Mouse (Mus musculus): Measurements from ENCODE around the gene Ell. TPM values are rescaled to one million over a fixed set of nuclear protein-coding genes. Genes with fewer than 3 reads are reported as not detected.

Ell gene
- polyA plus RNA-seq, 1 experiment from 2014 or later = 18.0 TPM

GRCm38 (mm10) chr8:70631436-70631835 is 92.2 kb downstream of the Ell start:
- peaks cover 21% of the 10 kb centered on the region for H3K4me1 ChIP-seq (replicated peaks)
- 19% methylated on average over 24 of the region's 24 CpGs for WGBS
- no peaks in the 10 kb centered on the region for H3K36me3 ChIP-seq
- no peaks in the 10 kb centered on the region for H3K9me3 ChIP-seq
- no peak overlapping the region for H3K4me3 ChIP-seq (replicated peaks)
- peaks cover 16% of the 10 kb centered on the region for H3K27me3 ChIP-seq
- ATAC-seq = no peak
- no peak overlapping the region for H3K4me2 ChIP-seq (replicated peaks)
- H3K27ac ChIP-seq = no peak overlapping the region
- no peak overlapping the region for H3K9ac ChIP-seq (replicated peaks)

DNA sequence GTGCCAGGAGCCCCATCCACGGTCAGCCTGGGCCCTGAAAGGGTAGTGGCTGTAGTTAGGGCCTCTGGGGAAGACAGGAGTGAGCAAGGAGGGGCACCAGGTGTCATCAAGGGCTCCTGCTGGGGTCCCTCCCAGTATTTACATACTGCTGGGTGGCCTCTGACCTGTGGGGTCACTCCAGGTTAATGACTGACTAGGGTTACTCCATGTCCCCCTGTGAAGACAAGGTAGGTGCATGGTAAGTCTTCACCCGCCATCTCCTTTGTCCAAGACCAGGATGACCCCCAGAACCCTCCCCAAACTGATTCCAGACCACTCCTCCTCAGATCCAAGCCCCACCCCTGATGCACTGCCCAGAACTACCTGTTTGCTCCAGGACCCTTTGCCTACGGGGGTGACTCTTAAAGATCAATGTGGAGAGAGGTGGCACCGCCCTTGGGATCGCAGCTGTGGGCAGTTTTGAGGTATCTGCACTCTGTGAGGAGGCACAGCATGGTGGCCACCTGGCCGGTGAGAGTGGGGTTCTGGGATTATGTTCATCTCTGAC is 93.2 kb downstream of the Ell start, which contains the start of gene Gdf15:
Gdf15 (minus strand) TSS at position 111 of the 547 bp plus-strand sequence.
- WGBS = 79% methylated on average over 6 of the region's 6 CpGs
- H3K27ac ChIP-seq = no peak within 1 kb of the TSS
- ATAC-seq = no peak
- H3K4me1 ChIP-seq (replicated peaks) = peaks cover 30% of the 10 kb centered on the region
- no peaks in the 10 kb centered on the region for H3K36me3 ChIP-seq
- H3K4me2 ChIP-seq (replicated peaks) = no peak within 1 kb of the TSS
- H3K4me3 ChIP-seq (replicated peaks) = no peak within 1 kb of the TSS
- peaks cover 16% of the 10 kb centered on the region for H3K27me3 ChIP-seq
- no peaks in the 10 kb centered on the region for H3K9me3 ChIP-seq
- no peak within 1 kb of the TSS; the same call in 1 of the 2 replicates for H3K9ac ChIP-seq (replicated peaks)

GRCm38 (mm10) chr8:70634066-70634465 is 94.8 kb downstream of the Ell start:
- no peak overlapping the region for H3K4me3 ChIP-seq (replicated peaks)
- no peaks in the 10 kb centered on the region for H3K9me3 ChIP-seq
- ATAC-seq = no peak
- peaks cover 16% of the 10 kb centered on the region for H3K27me3 ChIP-seq
- no peak overlapping the region for H3K9ac ChIP-seq (replicated peaks)
- H3K4me1 ChIP-seq (replicated peaks) = peaks cover 28% of the 10 kb centered on the region
- H3K27ac ChIP-seq = no peak overlapping the region
- 69% methylated on average over 6 of the region's 6 CpGs for WGBS
- H3K4me2 ChIP-seq (replicated peaks) = no peak overlapping the region
- H3K36me3 ChIP-seq = no peaks in the 10 kb centered on the region

- H3K27ac ChIP-seq = no peak overlapping the region
- no peak overlapping the region for H3K4me2 ChIP-seq (replicated peaks)
- no peaks in the 10 kb centered on the region for H3K36me3 ChIP-seq
- no peaks in the 10 kb centered on the region for H3K9me3 ChIP-seq
- no peak overlapping the region for H3K4me3 ChIP-seq (replicated peaks)
- 68% methylated on average over 6 of the region's 6 CpGs for WGBS
- no peak for ATAC-seq
- peaks cover 16% of the 10 kb centered on the region for H3K4me1 ChIP-seq (replicated peaks)
- H3K27me3 ChIP-seq = peaks cover 16% of the 10 kb centered on the region
- no peak overlapping the region for H3K9ac ChIP-seq (replicated peaks)
Observed at GRCm38 (mm10) chr8:70635527-70635926, 96.3 kb downstream of the Ell start.

- H3K9ac ChIP-seq (replicated peaks) = no peak overlapping the region; the same call in 1 of the 2 replicates
- 54% methylated on average over 8 of the region's 8 CpGs for WGBS
- H3K9me3 ChIP-seq = no peaks in the 10 kb centered on the region
- H3K27ac ChIP-seq = no peak overlapping the region
- ATAC-seq = no peak
- peaks cover 4% of the 10 kb centered on the region for H3K27me3 ChIP-seq
- peaks cover 11% of the 10 kb centered on the region for H3K4me1 ChIP-seq (replicated peaks)
- H3K4me2 ChIP-seq (replicated peaks) = no peak overlapping the region
- H3K36me3 ChIP-seq = no peaks in the 10 kb centered on the region
- H3K4me3 ChIP-seq (replicated peaks) = no peak overlapping the region
Observed at GRCm38 (mm10) chr8:70636838-70637237, 97.6 kb downstream of the Ell start.

DNA sequence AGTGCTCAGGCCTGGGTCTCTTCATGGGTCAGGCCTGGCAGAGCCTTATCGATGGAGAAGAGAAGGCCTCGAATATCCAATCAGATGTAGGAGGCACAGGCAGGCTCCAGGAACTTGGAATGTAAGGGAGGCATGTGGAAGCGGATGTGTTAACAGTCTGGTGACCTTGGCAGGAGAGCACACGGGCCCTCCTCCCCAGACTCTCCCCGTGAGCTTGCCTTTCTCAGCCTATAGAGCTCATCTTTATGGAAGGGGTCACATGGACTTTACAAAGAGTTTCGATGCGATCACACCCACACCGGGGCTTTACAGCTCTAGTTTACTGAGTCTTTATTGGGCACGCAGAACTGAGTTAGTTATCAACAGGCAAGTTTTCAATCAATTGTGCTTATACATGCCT is 99.5 kb downstream of the Ell start:
- peaks cover 11% of the 10 kb centered on the region for H3K4me1 ChIP-seq (replicated peaks)
- H3K36me3 ChIP-seq = no peaks in the 10 kb centered on the region
- no peaks in the 10 kb centered on the region for H3K27me3 ChIP-seq
- H3K4me3 ChIP-seq (replicated peaks) = no peak overlapping the region
- no peak for ATAC-seq
- no peak overlapping the region for H3K27ac ChIP-seq
- no peak overlapping the region for H3K9ac ChIP-seq (replicated peaks)
- 77% methylated on average over 9 of the region's 9 CpGs for WGBS
- H3K9me3 ChIP-seq = no peaks in the 10 kb centered on the region
- no peak overlapping the region for H3K4me2 ChIP-seq (replicated peaks)

Other genes with a start within 250 kb of the Ell start
- 50.0 and 54.6 TPM in 2 replicates for gene Ddx49, start 237.0 kb upstream of the Ell start, polyA plus RNA-seq (2015; fragmentation: Nextera tagmentation; extraction: Ambion mirVana)
- 273 and 290 TPM in 2 replicates for gene Cope, start 236.9 kb upstream of the Ell start, polyA plus RNA-seq (2015; fragmentation: Nextera tagmentation; extraction: Ambion mirVana)
- 23.7 and 26.2 TPM in 2 replicates for gene Cers1, start 223.7 kb upstream of the Ell start, polyA plus RNA-seq (2015; fragmentation: Nextera tagmentation; extraction: Ambion mirVana)
- 3.7 and 6.0 TPM in 2 replicates for gene Gdf1, start 209.6 kb upstream of the Ell start, polyA plus RNA-seq (2015; fragmentation: Nextera tagmentation; extraction: Ambion mirVana)
- gene Upf1, start 186.2 kb upstream of the Ell start, polyA plus RNA-seq (2015; fragmentation: Nextera tagmentation; extraction: Ambion mirVana) = 15.5 and 18.1 TPM in 2 replicates
- gene Comp, start 165.9 kb upstream of the Ell start, polyA plus RNA-seq (2015; fragmentation: Nextera tagmentation; extraction: Ambion mirVana) = 0.21 and 0.42 TPM in 2 replicates
- 33.9 and 36.1 TPM in 2 replicates for gene Crtc1, start 99.9 kb upstream of the Ell start, polyA plus RNA-seq (2015; fragmentation: Nextera tagmentation; extraction: Ambion mirVana)
- gene Klhl26, start 62.5 kb upstream of the Ell start, polyA plus RNA-seq (2015; fragmentation: Nextera tagmentation; extraction: Ambion mirVana) = 19.3 and 22.2 TPM in 2 replicates
- 60.6 and 61.5 TPM in 2 replicates for gene Tmem59l, start 52.1 kb upstream of the Ell start, polyA plus RNA-seq (2015; fragmentation: Nextera tagmentation; extraction: Ambion mirVana)
- 0.97 and 1.1 TPM in 2 replicates for gene Crlf1, start 46.3 kb upstream of the Ell start, polyA plus RNA-seq (2015; fragmentation: Nextera tagmentation; extraction: Ambion mirVana)
- 152 and 155 TPM in 2 replicates for gene Rex1bd, start 32.7 kb upstream of the Ell start, polyA plus RNA-seq (2015; fragmentation: Nextera tagmentation; extraction: Ambion mirVana)
- 680 and 755 TPM in 2 replicates for gene Uba52, start 28.7 kb upstream of the Ell start, polyA plus RNA-seq (2015; fragmentation: Nextera tagmentation; extraction: Ambion mirVana)
- 370 and 392 TPM in 2 replicates for gene Fkbp8, start 11.7 kb upstream of the Ell start, polyA plus RNA-seq (2015; fragmentation: Nextera tagmentation; extraction: Ambion mirVana)
- gene Kxd1, start 11.5 kb upstream of the Ell start, polyA plus RNA-seq (2015; fragmentation: Nextera tagmentation; extraction: Ambion mirVana) = 44.5 and 48.1 TPM in 2 replicates
- 119 and 133 TPM in 2 replicates for gene Isyna1, start 54.9 kb downstream of the Ell start, polyA plus RNA-seq (2015; fragmentation: Nextera tagmentation; extraction: Ambion mirVana)
- gene Ssbp4, start 69.4 kb downstream of the Ell start, polyA plus RNA-seq (2015; fragmentation: Nextera tagmentation; extraction: Ambion mirVana) = 123 and 129 TPM in 2 replicates
- gene Lrrc25, start 76.7 kb downstream of the Ell start, polyA plus RNA-seq (2015; fragmentation: Nextera tagmentation; extraction: Ambion mirVana) = 1.1 and 1.2 TPM in 2 replicates
- 0.30 TPM in 1 of 2 replicates, not detected in the other for gene Gdf15, start 93.0 kb downstream of the Ell start, polyA plus RNA-seq (2015; fragmentation: Nextera tagmentation; extraction: Ambion mirVana)
- gene Pgpep1, start 120.9 kb downstream of the Ell start, polyA plus RNA-seq (2015; fragmentation: Nextera tagmentation; extraction: Ambion mirVana) = 87.5 and 99.4 TPM in 2 replicates
- gene Lsm4, start 133.8 kb downstream of the Ell start, polyA plus RNA-seq (2015; fragmentation: Nextera tagmentation; extraction: Ambion mirVana) = 176 and 201 TPM in 2 replicates
- 65.1 and 97.7 TPM in 2 replicates for gene Jund, start 159.5 kb downstream of the Ell start, polyA plus RNA-seq (2015; fragmentation: Nextera tagmentation; extraction: Ambion mirVana)
- 0.07 and 0.08 TPM in 2 replicates for gene Iqcn, start 164.0 kb downstream of the Ell start, polyA plus RNA-seq (2015; fragmentation: Nextera tagmentation; extraction: Ambion mirVana)
- gene Gm3336, start 179.1 kb downstream of the Ell start, polyA plus RNA-seq (2015; fragmentation: Nextera tagmentation; extraction: Ambion mirVana) = not detected in 2 replicates
- gene Pde4c, start 184.3 kb downstream of the Ell start, polyA plus RNA-seq (2015; fragmentation: Nextera tagmentation; extraction: Ambion mirVana) = 0.15 and 0.28 TPM in 2 replicates
- 261 and 275 TPM in 2 replicates for gene Rab3a, start 215.2 kb downstream of the Ell start, polyA plus RNA-seq (2015; fragmentation: Nextera tagmentation; extraction: Ambion mirVana)
- gene Mpv17l2, start 221.5 kb downstream of the Ell start, polyA plus RNA-seq (2015; fragmentation: Nextera tagmentation; extraction: Ambion mirVana) = 36.2 and 38.4 TPM in 2 replicates
- 78.9 and 87.2 TPM in 2 replicates for gene Pik3r2, start 237.3 kb downstream of the Ell start, polyA plus RNA-seq (2015; fragmentation: Nextera tagmentation; extraction: Ambion mirVana)